Mouse (Mus musculus): ENCODE results near the gene Pyroxd1. TPM values are rescaled to one million over a fixed set of nuclear protein-coding genes. Genes with fewer than 3 reads are reported as not detected.

The Pyroxd1 gene
- total RNA-seq, 2 experiments from 2014 or later, result 13.4 to 14.1 TPM

GRCm38 (mm10) chr6:142369568-142369967 is 24.1 kb downstream of the Pyroxd1 start:
- no peak for DNase-seq (ENCODE audit: low spot score in 2 of 2)

GRCm38 (mm10) chr6:142377081-142377480 is 31.6 kb downstream of the Pyroxd1 start:
- DNase-seq (ENCODE audit: low spot score in 2 of 2), result no peak

GRCm38 (mm10) chr6:142378576-142379330 is 33.3 kb downstream of the Pyroxd1 start:
- DNase-seq (ENCODE audit: low spot score in 2 of 2), result no peak

DNA sequence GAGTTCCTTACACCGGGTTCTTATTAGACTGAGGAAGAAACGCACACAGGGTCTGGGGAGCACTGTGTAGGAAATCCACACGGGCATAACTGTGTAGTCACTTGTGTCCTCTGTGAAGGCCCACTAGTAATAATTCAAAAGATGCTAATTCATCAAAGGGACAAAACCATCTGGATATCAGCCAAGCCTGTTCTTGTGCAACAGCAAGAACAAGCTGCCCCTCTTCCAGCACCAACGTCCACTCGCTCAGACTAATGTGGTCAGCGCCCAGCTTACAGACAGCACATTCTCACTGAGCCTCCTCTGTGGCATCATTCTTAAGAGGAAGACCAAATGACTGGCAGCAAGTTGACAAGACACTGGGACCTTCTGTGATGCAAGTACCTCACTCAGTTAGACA is 34.5 kb downstream of the Pyroxd1 start:
- no peak for DNase-seq (ENCODE audit: low spot score in 2 of 2)

DNA sequence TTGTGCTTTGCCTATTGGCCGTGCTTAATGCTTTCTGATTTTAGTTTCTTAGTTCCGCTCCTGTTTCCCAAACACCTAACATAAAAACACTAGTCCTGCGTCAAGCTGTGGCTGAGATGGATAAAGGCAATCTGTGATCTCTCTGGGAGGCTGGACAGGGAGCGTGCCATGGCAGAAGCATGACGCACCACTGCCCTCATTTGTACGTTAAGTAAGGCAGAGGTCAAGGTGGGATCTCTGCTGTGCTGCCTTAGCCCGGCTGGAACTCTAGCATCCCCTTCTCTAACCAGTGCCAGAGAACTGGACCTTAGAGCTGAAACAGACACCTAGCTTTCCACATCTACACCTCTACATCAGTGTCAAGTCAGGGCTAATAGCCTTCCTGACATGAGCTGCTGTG is 36.2 kb downstream of the Pyroxd1 start:
- no peak for DNase-seq (ENCODE audit: low spot score in 2 of 2)

- DNase-seq (ENCODE audit: low spot score in 2 of 2), result no peak
Measured at GRCm38 (mm10) chr6:142384521-142384920, 39.1 kb downstream of the Pyroxd1 start.

DNA sequence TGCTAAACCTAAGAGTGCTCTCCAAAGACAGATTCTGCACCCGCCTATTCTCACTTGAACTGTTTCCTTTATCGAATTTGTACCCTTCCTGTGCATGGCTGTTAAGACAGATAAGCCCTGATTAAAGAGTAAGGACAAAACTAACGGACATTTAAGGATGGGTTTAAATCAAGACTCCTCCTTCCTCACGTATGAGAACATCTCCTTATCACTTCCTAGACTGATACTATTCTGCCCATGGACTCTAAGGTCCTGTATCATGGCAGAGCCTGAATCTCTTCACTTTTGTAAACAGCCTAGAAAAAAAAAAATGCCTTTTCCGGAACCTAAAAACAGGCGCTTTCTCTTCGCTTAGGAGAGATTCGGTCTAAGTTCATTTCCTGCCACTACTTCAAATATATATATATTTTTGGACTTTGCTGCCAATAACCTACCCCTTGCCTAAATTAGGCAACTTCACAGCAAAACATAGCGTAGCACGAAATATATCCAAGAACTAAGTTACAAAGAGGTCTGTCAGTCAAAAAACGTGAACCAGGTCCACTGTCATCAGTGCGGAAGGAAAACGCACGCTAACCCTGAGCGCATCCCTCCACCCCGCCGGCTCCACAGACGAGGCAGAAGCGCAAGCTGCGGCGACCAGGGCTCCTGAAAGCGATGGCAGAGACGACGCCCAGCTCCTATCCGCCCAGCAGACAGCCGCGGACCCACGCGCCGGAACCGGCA is 41.0 kb downstream of the Pyroxd1 start:
- DNase-seq (ENCODE audit: low spot score in 2 of 2), result no peak

DNA sequence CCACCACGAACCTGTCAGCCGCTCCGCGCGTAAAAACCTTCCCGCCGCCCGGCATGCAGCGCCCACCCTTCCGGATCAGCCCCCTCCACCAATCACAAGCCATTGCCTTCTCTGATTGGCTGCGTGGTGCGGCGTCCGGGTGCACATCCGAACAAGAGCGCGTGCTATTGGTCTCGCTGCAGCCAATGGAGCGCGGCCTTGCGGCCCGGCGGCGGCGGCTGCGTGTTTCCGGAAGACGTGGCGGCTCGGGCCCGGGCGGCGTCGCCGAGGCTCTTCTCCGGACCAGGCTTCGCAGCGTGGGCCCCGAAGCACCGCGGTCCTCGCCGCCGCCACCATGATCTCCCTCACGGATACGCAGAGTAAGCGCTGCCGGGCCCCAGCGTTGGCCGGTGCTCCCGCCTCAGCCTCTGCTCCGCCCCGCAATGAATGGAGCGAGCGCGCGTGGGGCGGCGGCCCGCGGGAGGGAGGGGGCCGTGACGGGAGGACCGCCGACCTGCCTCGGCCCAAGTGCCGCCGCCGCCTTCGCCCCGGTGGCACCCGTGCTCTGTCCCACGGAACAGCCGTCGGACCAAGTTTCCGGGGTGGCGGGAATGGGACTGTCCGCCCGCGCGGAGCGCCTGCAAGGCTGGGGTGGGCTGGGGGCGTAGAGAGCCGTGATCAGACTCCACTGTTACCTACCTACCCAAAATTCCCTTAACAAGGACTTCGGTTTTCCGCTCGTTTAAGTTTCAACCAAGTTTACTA is 41.7 kb downstream of the Pyroxd1 start, which contains the start of the genes Recql and Golt1b:
Gene Recql, minus strand, starts transcription at position 77 of the 744 bp plus-strand sequence.
Gene Golt1b, plus strand, starts transcription at position 211 of the 744 bp plus-strand sequence.
- peak; percentile 99 to 100 for DNase-seq (ENCODE audit: low spot score in 2 of 2)

GRCm38 (mm10) chr6:142387755-142388271 is 42.4 kb downstream of the Pyroxd1 start:
- no peak for DNase-seq (ENCODE audit: low spot score in 2 of 2)

DNA sequence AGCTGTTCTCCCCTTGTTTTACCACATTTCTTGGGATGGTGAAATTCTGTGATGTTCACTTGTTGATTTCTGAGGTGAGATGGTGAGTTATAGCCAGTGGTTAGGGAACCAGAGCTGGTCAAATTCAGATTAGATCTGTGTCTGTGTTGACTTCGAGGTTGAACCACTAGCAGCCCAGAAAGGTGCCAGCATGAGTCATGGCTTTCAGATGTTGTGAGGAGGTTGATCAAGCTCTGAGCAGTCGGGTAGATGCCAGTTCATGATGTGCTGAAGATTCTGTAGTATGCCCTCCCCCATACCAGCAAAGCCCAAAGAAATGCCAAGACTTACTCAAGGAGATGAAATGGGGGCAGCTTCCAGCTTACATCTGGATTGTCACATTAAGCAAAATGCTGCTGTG is 43.6 kb downstream of the Pyroxd1 start:
- no peak for DNase-seq (ENCODE audit: low spot score in 2 of 2)

DNA sequence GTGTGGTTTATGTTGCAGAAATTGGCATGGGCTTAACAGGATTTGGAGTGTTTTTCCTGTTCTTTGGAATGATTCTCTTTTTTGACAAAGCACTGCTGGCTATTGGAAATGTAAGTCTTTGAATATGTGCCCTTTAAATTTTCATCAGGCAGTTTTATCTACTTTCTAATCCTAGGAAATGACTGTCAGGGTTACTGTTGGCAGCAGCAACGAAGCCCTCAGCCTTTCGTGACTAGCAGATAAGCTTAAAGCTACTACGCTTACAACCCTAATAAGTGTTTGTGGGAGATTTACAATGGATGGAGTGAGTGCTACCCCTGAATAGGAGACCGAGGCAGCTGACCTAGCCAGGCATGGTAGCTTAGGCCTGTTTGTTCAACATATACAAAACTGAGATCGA is 46.9 kb downstream of the Pyroxd1 start:
- no peak for DNase-seq (ENCODE audit: low spot score in 2 of 2)

- DNase-seq (ENCODE audit: low spot score in 2 of 2), result peak; percentile 26 to 44
Measured at GRCm38 (mm10) chr6:142394669-142395068, 49.2 kb downstream of the Pyroxd1 start.

GRCm38 (mm10) chr6:142395756-142396155 is 50.3 kb downstream of the Pyroxd1 start:
- no peak for DNase-seq (ENCODE audit: low spot score in 2 of 2)

DNA sequence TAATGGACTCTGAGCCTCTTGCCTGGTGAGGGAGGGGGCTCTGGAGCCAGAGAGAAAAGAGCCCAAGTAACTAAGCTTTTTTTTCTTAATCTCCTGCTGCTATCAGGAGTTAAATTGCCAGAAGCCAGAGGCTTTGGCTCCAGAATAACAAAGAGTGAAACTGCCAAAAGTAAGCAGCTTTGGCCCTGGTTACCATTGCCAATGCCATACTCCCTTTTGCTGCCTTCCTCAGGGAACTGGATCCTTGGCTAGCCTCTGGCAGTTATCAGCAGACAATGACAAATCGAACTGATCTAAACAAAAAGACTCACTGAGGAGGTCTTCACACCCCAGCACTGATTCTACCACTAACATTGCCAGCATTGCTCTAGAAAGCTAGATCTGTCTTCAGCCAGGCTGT is 65.7 kb downstream of the Pyroxd1 start:
- no peak for DNase-seq (ENCODE audit: low spot score in 2 of 2)

Other genes with a start within 250 kb of the Pyroxd1 start
- gene Slco1a6, start 137.1 kb upstream of the Pyroxd1 start, total RNA-seq (2021), result 1 to 10 TPM; 1.1 to 2.8 TPM
- not detected for gene Iapp, start 47.2 kb upstream of the Pyroxd1 start, total RNA-seq (2021)
- gene Slco1a5, start 22.7 kb upstream of the Pyroxd1 start, total RNA-seq (2021), result under 1 TPM in 1 of 2 experiments, not detected in 1; 0.39 TPM
- 10 to 100 TPM; 25.7 to 27.6 TPM for gene Recql, start 41.4 kb downstream of the Pyroxd1 start, total RNA-seq (2021)
- gene Golt1b, start 41.6 kb downstream of the Pyroxd1 start, total RNA-seq (2021), result 10 to 100 TPM; 26.1 to 28.2 TPM
- gene Spx, start 67.8 kb downstream of the Pyroxd1 start, total RNA-seq (2021), result 1 to 10 TPM; 1.8 to 1.9 TPM
- not detected for gene Gys2, start 127.5 kb downstream of the Pyroxd1 start, total RNA-seq (2021)
- gene Ldhb, start 162.3 kb downstream of the Pyroxd1 start, total RNA-seq (2021), result 100 to 1,000 TPM; 323 to 334 TPM
- gene Kcnj8, start 226.0 kb downstream of the Pyroxd1 start, total RNA-seq (2021), result 1 to 10 TPM; 4.6 to 5.0 TPM